Mouse (Mus musculus): ENCODE measurements around the gene Gm20850.
"Not testable (repeated sequence)": the region's sequence is repeated elsewhere in the genome, so short reads cannot be mapped to it uniquely, and the experiment has no call there.

Gm20850 gene

GRCm38 (mm10) chrY:75715022-75715421 is at the start of gene Gm20850:
Gm20850 (plus strand) TSS chrY:75715322.
- not testable (repeated sequence) for DNase-seq (ENCODE audit: low spot score in 2 of 2)

Data from urinary bladder, postnatal 4 days (tissue).